Mouse (Mus musculus): ENCODE measurements around the gene Arsg. TPM values are rescaled to one million over a fixed set of nuclear protein-coding genes. Genes with fewer than 3 reads are reported as not detected.
A peak's percentile ranks its signal among the peaks of the same experiment; 100 is the strongest.
"Not testable (repeated sequence)": the region's sequence is repeated elsewhere in the genome, so short reads cannot be mapped to it uniquely, and the experiment has no call there.

Gene Arsg
- total RNA-seq, 2 experiments from 2014 or later = 4.7 to 7.3 TPM

GRCm38 (mm10) chr11:109608976-109609625 is 135.9 kb downstream of the Arsg start:
- no peak for ATAC-seq (replicated peaks; ENCODE audit: low FRiP score, low TSS enrichment, poor library complexity, severe bottlenecking)

- no peak for ATAC-seq (replicated peaks; ENCODE audit: low FRiP score, low TSS enrichment, poor library complexity, severe bottlenecking)
These were observed 137.0 kb downstream of the Arsg start for GRCm38 (mm10) chr11:109610046-109610794.

GRCm38 (mm10) chr11:109610795-109611302 is 137.7 kb downstream of the Arsg start:
- peak; percentile 6 for ATAC-seq (replicated peaks; ENCODE audit: low FRiP score, low TSS enrichment, poor library complexity, severe bottlenecking)

GRCm38 (mm10) chr11:109611303-109612149 is 138.4 kb downstream of the Arsg start, which contains the start of gene Wipi1:
Wipi1 (minus strand) TSS chr11:109611967.
- ATAC-seq (replicated peaks; ENCODE audit: low FRiP score, low TSS enrichment, poor library complexity, severe bottlenecking) = peak; percentile 80

- ATAC-seq (replicated peaks; ENCODE audit: low FRiP score, low TSS enrichment, poor library complexity, severe bottlenecking) = peak; percentile 35
These were observed 139.8 kb downstream of the Arsg start for GRCm38 (mm10) chr11:109612871-109613529.

GRCm38 (mm10) chr11:109615286-109615685 is 142.1 kb downstream of the Arsg start:
- no peak for ATAC-seq (replicated peaks; ENCODE audit: low FRiP score, low TSS enrichment, poor library complexity, severe bottlenecking)

- no peak for ATAC-seq (replicated peaks; ENCODE audit: low FRiP score, low TSS enrichment, poor library complexity, severe bottlenecking)
These were observed 143.2 kb downstream of the Arsg start for GRCm38 (mm10) chr11:109616352-109616751.

GRCm38 (mm10) chr11:109616766-109617165 is 143.6 kb downstream of the Arsg start:
- no peak for ATAC-seq (replicated peaks; ENCODE audit: low FRiP score, low TSS enrichment, poor library complexity, severe bottlenecking)

- ATAC-seq (replicated peaks; ENCODE audit: low FRiP score, low TSS enrichment, poor library complexity, severe bottlenecking) = not testable (repeated sequence)
These were observed 145.9 kb downstream of the Arsg start for GRCm38 (mm10) chr11:109619055-109619454.

GRCm38 (mm10) chr11:109620356-109620755 is 147.2 kb downstream of the Arsg start:
- ATAC-seq (replicated peaks; ENCODE audit: low FRiP score, low TSS enrichment, poor library complexity, severe bottlenecking) = no peak

GRCm38 (mm10) chr11:109621183-109621582 is 148.0 kb downstream of the Arsg start:
- ATAC-seq (replicated peaks; ENCODE audit: low FRiP score, low TSS enrichment, poor library complexity, severe bottlenecking) = peak; percentile 69

GRCm38 (mm10) chr11:109622518-109623037 is 149.4 kb downstream of the Arsg start:
- ATAC-seq (replicated peaks; ENCODE audit: low FRiP score, low TSS enrichment, poor library complexity, severe bottlenecking) = 0 out of 2 replicates have a peak, but pooled peaks have one; percentile 35

Other genes starting within 250 kb of the Arsg start
- gene Rgs9, start 175.2 kb upstream of the Arsg start, total RNA-seq (2014; fragmentation: Nextera tagmentation) = 0.24 TPM in 1 of 2 replicates, not detected in the other
- not detected in 2 replicates for gene Rgs9, start 175.2 kb upstream of the Arsg start, total RNA-seq (2017)
- 34.0 and 40.6 TPM in 2 replicates for gene Gna13, start 110.5 kb upstream of the Arsg start, total RNA-seq (2014; fragmentation: Nextera tagmentation)
- 36.7 and 37.1 TPM in 2 replicates for gene Gna13, start 110.5 kb upstream of the Arsg start, total RNA-seq (2017)
- 0.12 TPM in 1 of 2 replicates, not detected in the other for gene 9930022D16Rik, start 59.5 kb upstream of the Arsg start, total RNA-seq (2014; fragmentation: Nextera tagmentation)
- 1.2 TPM in 1 of 2 replicates, not detected in the other for gene 9930022D16Rik, start 59.5 kb upstream of the Arsg start, total RNA-seq (2017)
- gene Amz2, start 47.4 kb upstream of the Arsg start, total RNA-seq (2014; fragmentation: Nextera tagmentation) = 50.3 and 51.7 TPM in 2 replicates
- 79.1 and 90.9 TPM in 2 replicates for gene Amz2, start 47.4 kb upstream of the Arsg start, total RNA-seq (2017)
- 40.6 and 46.9 TPM in 2 replicates for gene Slc16a6, start 224 bp downstream of the Arsg start, total RNA-seq (2014; fragmentation: Nextera tagmentation)
- gene Slc16a6, start 224 bp downstream of the Arsg start, total RNA-seq (2017) = 16.5 and 20.6 TPM in 2 replicates
- 21.2 and 30.6 TPM in 2 replicates for gene Wipi1, start 138.6 kb downstream of the Arsg start, total RNA-seq (2014; fragmentation: Nextera tagmentation)
- 5.9 and 9.0 TPM in 2 replicates for gene Wipi1, start 138.6 kb downstream of the Arsg start, total RNA-seq (2017)
- gene Prkar1a, start 176.0 kb downstream of the Arsg start, total RNA-seq (2014; fragmentation: Nextera tagmentation) = 93.1 and 106 TPM in 2 replicates
- gene Prkar1a, start 176.0 kb downstream of the Arsg start, total RNA-seq (2017) = 72.0 and 76.5 TPM in 2 replicates
- gene Fam20a, start 248.9 kb downstream of the Arsg start, total RNA-seq (2014; fragmentation: Nextera tagmentation) = not detected in 2 replicates
- gene Fam20a, start 248.9 kb downstream of the Arsg start, total RNA-seq (2017) = 0.19 and 0.70 TPM in 2 replicates